Mouse (Mus musculus) adrenal gland, adult 18-20 months (tissue): ENCODE measurements around the gene Gtf2h5. TPM values are rescaled to one million over a fixed set of nuclear protein-coding genes. Genes with fewer than 3 reads are reported as not detected.

Experiments
- DNase-seq, 2 experiments: peaks; one replicate each; pipeline ENCODE4 v3.0.0; 2021 to 2022; ENCODE audit warnings: low spot score in 2 of 2
- microRNA-seq, 2 experiments: library from miRNA; unstranded; fragments of <30 nt; microRNA quantifications; one replicate each; pipeline ENCODE4 v1.2.0; 2021; ENCODE audit warnings: borderline number of aligned reads in 2 of 2
- total RNA-seq, 2 experiments: library from RNA; stranded (reverse); gene quantifications; 1 replicate in 1 of 2; 2 replicates in 1 of 2; pipeline ENCODE4 v1.2.3; 2021

Gene Gtf2h5
- total RNA-seq, 2 experiments from 2014 or later = 82.9 to 86.3 TPM

DNA sequence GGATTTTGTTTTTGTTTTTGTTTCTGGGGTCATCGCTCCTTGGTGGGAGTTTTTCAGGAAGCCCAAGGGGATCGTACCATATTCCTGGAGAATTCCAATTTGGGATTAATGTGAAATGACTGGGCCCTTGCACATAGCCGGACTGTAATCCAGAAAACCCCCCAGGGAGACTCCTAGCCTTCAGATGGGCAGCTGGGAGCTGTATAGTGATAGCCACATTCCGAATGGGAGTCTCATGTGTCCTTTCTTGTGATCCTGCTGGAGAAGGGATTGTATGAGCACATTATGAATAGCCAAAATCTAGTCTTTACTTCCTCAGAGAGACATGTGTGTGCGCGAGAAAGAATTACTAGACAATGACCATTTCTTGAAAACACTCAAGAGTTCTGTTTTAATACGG, 28.6 kb downstream of the Gtf2h5 start:
- DNase-seq = no peak

DNA sequence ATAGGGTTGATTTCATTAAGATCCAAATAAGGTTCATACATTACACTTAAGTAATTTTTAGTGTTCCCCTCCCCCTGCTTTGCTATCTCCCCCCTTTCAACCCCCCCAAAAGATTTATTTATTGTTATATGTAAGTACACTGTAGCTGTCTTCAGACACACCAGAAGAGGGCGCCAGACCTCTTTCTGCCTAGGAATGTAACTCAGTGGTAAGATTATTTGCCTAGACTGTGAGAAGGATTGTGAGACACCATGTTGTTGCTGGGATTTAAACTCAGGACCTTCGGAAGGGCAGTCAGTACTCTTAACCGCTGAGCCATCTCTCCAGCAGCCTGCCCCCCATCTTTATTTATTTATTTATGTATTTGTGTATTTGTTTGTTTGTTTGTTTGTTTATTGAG, 31.4 kb downstream of the Gtf2h5 start:
- DNase-seq = no peak

DNA sequence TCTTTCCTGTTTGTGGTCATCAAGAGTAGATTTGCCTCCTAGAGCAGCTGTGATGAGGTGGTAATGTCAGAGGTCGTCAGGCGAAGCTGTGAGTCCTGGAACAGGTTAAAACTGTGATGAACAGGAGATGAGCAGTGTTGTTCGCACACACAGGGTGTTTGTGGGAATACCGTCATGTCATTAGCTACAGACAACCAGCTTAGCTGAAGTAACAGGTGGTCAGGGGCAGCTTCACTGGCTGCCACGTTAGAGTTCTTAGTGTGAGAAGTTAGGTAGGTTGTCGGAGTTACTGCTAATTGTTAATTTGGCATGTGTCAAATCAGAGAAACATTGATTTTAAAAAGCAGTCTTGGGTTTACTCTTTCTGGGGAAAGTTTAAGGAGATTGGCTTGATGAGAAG, 34.1 kb downstream of the Gtf2h5 start:
- DNase-seq = no peak

DNA sequence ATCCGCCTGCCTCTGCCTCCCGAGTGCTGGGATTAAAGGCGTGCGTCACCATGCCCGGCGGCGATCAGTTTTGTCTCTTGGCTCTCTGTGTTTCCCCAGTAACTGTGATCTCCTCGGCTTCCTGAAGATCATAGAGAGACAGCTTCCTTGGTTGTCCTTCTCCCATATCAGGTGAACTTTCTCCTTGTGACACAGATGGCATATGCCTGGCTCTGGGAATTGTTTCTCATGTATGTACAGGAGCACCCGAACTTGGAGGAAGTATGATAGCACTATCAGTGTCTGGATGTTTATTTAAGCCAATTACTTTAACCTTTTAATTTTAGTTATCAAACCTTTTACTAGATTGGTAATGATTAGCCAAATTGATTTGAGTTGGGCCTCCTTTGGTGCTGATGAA, 35.5 kb downstream of the Gtf2h5 start:
- DNase-seq = no peak

DNA sequence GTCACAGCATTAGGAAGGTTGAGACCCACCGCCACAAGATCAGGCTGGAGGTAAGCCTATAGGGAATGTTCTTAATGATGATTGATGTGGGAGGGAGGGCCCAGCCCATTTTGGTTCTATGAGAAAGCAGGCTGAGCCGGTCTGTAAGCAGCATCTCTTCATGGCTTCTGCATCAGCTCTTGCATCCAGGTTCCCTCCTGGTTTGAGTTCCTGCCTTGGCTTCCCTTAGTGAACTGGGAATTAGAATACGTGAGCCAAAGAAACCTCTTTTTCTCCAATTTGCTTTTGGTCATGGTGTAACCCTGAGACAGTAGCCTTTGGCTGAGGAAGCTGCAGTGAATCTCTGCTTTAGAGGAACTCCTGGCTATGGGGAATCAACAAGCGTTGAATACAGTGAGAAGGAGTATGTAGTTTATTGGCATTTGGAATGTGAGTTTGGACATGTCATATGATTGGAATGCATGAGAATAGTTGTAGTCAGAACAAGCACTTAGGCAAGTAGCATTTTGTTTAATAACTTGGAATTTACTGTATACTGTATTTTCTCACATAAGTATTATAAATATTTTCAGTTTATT, 37.7 kb downstream of the Gtf2h5 start:
- no peak for DNase-seq

DNA sequence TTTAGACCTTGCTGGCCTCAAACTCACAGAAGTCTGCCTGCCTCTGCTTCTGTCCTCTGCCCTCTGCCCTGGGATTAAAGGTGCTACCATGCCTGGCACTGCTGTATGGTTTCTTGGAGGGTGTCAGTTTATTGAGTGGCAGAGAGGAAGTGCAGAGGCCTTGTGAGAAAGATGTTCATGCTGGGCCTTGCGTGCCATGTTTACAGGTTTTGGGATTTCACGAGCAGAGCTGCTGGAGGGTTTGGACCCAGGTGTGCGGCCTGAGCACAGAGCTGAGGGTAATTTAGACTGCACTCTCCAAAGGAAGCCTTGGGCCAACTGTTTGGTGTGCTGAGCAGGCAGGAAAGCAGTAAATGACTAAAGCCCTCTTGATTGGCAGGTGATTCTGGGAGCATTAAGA, 38.3 kb downstream of the Gtf2h5 start:
- no peak for DNase-seq

DNA sequence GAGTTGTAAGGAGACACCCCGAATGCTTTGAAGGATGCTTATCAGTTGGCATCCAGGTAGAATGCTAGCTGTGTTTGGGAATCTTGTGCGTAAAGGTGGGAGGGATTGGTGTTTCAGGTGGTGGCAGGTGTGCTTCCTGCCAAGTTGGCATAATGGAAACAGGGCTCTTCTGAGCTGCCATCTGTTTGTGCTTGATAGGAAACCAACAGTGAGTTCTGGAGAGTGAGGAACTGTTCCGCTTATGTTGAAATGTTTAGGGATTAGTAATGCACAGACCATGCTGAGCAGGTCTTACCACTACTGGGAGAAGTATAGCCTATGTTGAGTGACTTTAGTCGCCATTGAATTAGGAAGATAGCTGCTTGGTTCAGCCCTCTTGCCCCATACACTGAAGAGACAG, 39.3 kb downstream of the Gtf2h5 start:
- DNase-seq = no peak

DNA sequence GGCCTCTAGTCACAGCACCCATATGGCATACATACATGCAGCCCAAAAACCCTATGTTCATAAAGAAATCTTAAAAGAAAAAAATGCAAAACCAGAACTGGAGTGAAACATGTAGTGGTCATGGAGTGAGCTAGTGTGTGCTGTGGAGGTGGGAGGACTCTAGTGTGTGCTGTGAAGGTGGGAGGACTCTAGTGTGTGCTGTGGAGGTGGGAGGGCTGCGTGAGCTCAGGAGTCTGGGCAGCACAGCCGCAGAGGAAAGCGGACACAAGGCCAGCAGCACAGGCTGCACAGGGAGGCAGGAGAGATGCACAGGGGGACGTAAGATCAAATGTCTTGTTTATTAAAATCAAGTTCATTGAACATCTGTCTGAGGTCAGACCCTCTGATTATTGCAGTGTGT, 44.2 kb downstream of the Gtf2h5 start:
- DNase-seq = no peak

DNA sequence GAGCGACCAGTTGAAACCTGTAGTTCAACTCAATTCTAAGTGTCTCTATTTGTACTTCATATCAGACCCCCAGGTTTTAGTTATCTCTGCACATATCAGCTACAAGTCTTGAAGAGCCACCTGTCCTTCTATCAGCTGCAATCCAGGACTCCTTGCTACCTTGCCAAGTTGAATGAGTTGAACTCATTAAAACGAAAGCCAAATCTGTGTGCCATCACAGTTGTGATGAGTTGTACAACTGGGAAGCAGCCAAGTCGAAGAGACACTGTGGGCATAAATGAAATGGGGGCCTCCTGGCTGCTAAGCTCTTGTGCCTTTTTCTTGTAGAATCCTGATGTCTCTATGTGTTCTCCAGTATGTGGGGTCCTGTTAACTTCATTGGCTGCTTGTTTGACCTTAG, 45.9 kb downstream of the Gtf2h5 start:
- DNase-seq = no peak

DNA sequence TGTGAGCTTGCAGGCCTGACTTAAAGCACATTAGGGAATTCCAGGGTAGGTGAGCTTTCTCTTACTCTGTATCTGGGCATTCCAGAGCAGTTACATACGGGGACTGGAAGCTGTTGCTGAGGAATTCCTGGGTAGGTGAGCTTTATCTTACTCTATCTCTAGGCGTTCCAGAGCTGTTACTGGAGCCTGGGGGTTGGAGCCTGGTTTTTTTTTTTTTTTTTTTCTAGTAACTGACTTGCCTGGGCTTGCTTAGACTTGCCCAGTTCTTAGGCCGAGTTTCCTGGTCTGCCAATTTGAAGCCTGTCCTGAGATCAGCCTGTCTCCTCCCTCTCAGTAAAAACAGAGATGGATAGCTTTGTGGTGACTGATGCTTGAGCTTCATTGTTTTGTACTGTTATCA, 48.5 kb downstream of the Gtf2h5 start:
- DNase-seq = no peak

DNA sequence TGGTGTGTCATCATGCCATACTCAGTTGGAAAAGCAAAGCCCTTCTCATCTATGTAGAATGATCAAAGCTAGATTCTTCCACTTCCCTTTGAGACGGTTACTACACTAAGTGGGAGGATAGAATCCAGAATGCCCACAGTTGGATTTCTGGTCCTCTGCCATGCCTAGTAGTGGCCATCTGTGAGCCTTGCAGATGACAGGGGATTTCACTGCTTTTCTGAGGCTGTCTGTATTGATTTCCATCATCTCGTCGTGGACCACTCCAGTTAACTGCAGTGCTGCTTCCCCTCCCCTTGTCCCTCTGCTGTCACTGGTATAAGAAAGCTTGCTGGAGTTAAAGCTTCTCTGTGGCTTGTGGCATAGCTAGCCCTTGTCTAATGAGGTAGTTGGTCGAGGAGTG, 49.8 kb downstream of the Gtf2h5 start:
- DNase-seq = no peak

DNA sequence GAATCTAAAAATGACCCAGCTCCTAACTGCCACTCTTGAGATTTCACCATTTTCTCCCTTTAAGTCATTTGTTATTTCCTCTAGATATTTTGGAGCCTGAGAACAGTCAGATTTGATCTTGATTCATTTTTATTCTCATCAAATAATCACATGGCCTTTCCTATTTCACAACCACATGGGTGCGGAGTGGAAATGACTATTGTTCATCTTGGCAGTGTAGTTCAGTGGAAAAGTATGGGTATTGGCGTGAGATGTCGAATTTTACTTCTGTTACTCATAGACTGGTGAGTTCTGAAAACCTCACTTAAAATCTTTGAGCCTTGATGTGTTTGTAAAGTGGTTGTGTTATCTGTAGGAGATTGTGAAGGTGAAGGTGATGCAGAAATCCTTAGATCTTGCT, 51.5 kb downstream of the Gtf2h5 start:
- no peak for DNase-seq

Small RNA genes within 50 kb of the gene (microRNA-seq; reads per million reads assigned to microRNA genes)
- 0 reads per million in 2 experiments for gene Gm22774

Other genes starting within 250 kb of the Gtf2h5 start
- gene Snx9, start 238.5 kb upstream of the Gtf2h5 start, total RNA-seq = 10 to 100 TPM; 45.3 TPM
- gene Synj2, start 138.5 kb upstream of the Gtf2h5 start, total RNA-seq = 10 to 100 TPM in 1 of 2 experiments, 1 to 10 TPM in 1; 9.7 to 13.4 TPM
- 1 to 10 TPM; 7.1 to 8.2 TPM for gene Serac1, start within 50 bp of the Gtf2h5 start, total RNA-seq
- gene Tulp4, start 26.7 kb downstream of the Gtf2h5 start, total RNA-seq = 10 to 100 TPM; 77.4 to 85.5 TPM
- gene Tmem181a, start 177.1 kb downstream of the Gtf2h5 start, total RNA-seq = 10 to 100 TPM in 1 of 2 experiments, 1 to 10 TPM in 1; 7.8 to 13.0 TPM
- gene Dynlt1a, start 237.7 kb downstream of the Gtf2h5 start, total RNA-seq = 1 to 10 TPM; 2.8 to 3.2 TPM